Comparison of ENCODE assay signal across 29 mouse cellular contexts in genomic region chr12:110764531-110764930, GRCm38 (mm10). TPM values are rescaled to one million over a fixed set of nuclear protein-coding genes. Genes with fewer than 3 reads are reported as not detected.
DNase-seq lines count a peak whose midpoint lies in the region; ATAC-seq and TF ChIP-seq lines count a peak whose summit lies in the region.
"Had no signal": no experiment of that assay in that cellular context is flagged by ENCODE, and none has a peak within 500 bp of the region (broad histone marks: within the 10 kb centered on the region; RNA-seq: fewer than 3 reads in every experiment).

No protein-coding gene starts in this region.

- no peaks in the 10 kb centered on the region for H3K36me3 ChIP-seq in splenic B cell, adult 2 months (ENCODE audit: control insufficient read depth, insufficient read depth, low read length, poor library complexity, severe bottlenecking)
- H3K36me3 ChIP-seq: embryonic facial prominence, embryonic 15.5 days; forebrain, embryonic 12.5 days; heart, embryonic 13.5 days; hindbrain, embryonic 15.5 days; midbrain, embryonic 15.5 days; neural tube, embryonic 12.5 days had no signal

- no peak for TF ChIP-seq POLR2A in bone marrow macrophage, adult 2 months (IDR thresholded peaks at IDR 0.05; ENCODE audit: borderline replicate concordance, low read depth, low read length)

- DNase-seq in B cell, adult 2 months, result peak; percentile 41 to 46
- peak; percentile 61 for DNase-seq in splenic B cell, adult 2 months (ENCODE audit: low read depth, low spot score)
- DNase-seq in thymus, adult 18-20 months, result no peak
- no peak for DNase-seq in layer of hippocampus, postnatal 25 days (ENCODE audit: extremely low spot score in 1 of 2, low spot score in 1 of 2)
- DNase-seq: cerebellum, adult 18-20 months; cerebellum, postnatal 10 days; heart, postnatal 10 days; kidney, adult 18-20 months; kidney, postnatal 36 days; lung, adult 18-20 months; lung, postnatal 4 days; thymus, postnatal 4 days had no signal

- peaks cover 44% of the 10 kb centered on the region for H3K4me1 ChIP-seq in bone marrow macrophage, adult 2 months (ENCODE audit: control insufficient read depth, insufficient read depth, low read length)

- H3K27me3 ChIP-seq in splenic B cell, adult 2 months (ENCODE audit: control insufficient read depth, insufficient read depth, low read length, poor library complexity, severe bottlenecking), result no peaks in the 10 kb centered on the region
- H3K27me3 ChIP-seq: embryonic facial prominence, embryonic 15.5 days; forebrain, embryonic 12.5 days; heart, embryonic 13.5 days; hindbrain, embryonic 15.5 days; kidney, embryonic 15.5 days; limb, embryonic 13.5 days; midbrain, embryonic 15.5 days; neural tube, embryonic 12.5 days; Patski had no signal

- no peak for TF ChIP-seq CTCF in bone marrow macrophage, adult 2 months (IDR thresholded peaks at IDR 0.05; ENCODE audit: low read depth, low read length)

- ATAC-seq in megakaryocyte, adult 5-6 weeks (ENCODE audit: poor library complexity, severe bottlenecking), result peak; percentile 95
- ATAC-seq: inflammation-experienced regulatory T-cells, adult 6 months; lung, postnatal 0 days; midbrain, embryonic 15.5 days; Patski had no signal

- no peak overlapping the region for H3K4me3 ChIP-seq in bone marrow macrophage, adult 2 months (ENCODE audit: insufficient read depth, low read length)
- H3K4me3 ChIP-seq: embryonic facial prominence, embryonic 10.5 days; embryonic facial prominence, embryonic 15.5 days; forebrain, embryonic 12.5 days; heart, embryonic 13.5 days; hindbrain, embryonic 10.5 days; hindbrain, embryonic 15.5 days; kidney, embryonic 15.5 days; layer of hippocampus, adult 2 months; limb, embryonic 13.5 days; midbrain, embryonic 10.5 days; midbrain, embryonic 15.5 days; neural tube, embryonic 12.5 days had no signal

- peak overlapping the region; percentile 60 for H3K27ac ChIP-seq in bone marrow macrophage, adult 2 months (ENCODE audit: insufficient read depth, low read depth, low read length)
- H3K27ac ChIP-seq: embryonic facial prominence, embryonic 10.5 days; embryonic facial prominence, embryonic 15.5 days; forebrain, embryonic 12.5 days; hindbrain, embryonic 10.5 days; hindbrain, embryonic 15.5 days; kidney, embryonic 15.5 days; layer of hippocampus, adult 2 months; limb, embryonic 13.5 days; midbrain, embryonic 10.5 days; midbrain, embryonic 15.5 days; neural tube, embryonic 12.5 days had no signal

RNA-seq across cellular contexts. Expression of gene Wdr20, which starts 26.8 kb away (rescaled TPM):
- 27.9 and 33.7 TPM in 2 replicates for polyA plus RNA-seq in bone marrow macrophage, adult 2 months (2012; ENCODE audit: insufficient read depth, insufficient read length, missing spikeins)
- total RNA-seq in megakaryocyte, adult 5-6 weeks (2015), result 24.2 and 24.7 TPM in 2 replicates
- 28.5 and 37.5 TPM in 2 replicates for total RNA-seq in megakaryocyte, adult 5-6 weeks (2017)
- total RNA-seq in layer of hippocampus, postnatal 25 days (2021), result 10 to 100 TPM; 38.8 to 41.6 TPM

Comparison
In these comparisons a context has a peak if more than half of its experiments do, and no peak if none do; other contexts are left out.
1. DNase-seq: peak in B cell, adult 2 months (2 of 2) and splenic B cell, adult 2 months (single experiment); none in thymus, adult 18-20 months (0 of 2) and layer of hippocampus, postnatal 25 days (0 of 2).